Mouse (Mus musculus) A20 (cell line): ENCODE measurements around the gene Wnt9b.
"Not testable (repeated sequence)": the region's sequence is repeated elsewhere in the genome, so short reads cannot be mapped to it uniquely, and the experiment has no call there.

Experiments
- DNase-seq: peaks from one replicate; pipeline ENCODE4 v3.0.0-alpha.2; 2011; ENCODE audit warnings: low read depth, low spot score

Gene Wnt9b

DNA sequence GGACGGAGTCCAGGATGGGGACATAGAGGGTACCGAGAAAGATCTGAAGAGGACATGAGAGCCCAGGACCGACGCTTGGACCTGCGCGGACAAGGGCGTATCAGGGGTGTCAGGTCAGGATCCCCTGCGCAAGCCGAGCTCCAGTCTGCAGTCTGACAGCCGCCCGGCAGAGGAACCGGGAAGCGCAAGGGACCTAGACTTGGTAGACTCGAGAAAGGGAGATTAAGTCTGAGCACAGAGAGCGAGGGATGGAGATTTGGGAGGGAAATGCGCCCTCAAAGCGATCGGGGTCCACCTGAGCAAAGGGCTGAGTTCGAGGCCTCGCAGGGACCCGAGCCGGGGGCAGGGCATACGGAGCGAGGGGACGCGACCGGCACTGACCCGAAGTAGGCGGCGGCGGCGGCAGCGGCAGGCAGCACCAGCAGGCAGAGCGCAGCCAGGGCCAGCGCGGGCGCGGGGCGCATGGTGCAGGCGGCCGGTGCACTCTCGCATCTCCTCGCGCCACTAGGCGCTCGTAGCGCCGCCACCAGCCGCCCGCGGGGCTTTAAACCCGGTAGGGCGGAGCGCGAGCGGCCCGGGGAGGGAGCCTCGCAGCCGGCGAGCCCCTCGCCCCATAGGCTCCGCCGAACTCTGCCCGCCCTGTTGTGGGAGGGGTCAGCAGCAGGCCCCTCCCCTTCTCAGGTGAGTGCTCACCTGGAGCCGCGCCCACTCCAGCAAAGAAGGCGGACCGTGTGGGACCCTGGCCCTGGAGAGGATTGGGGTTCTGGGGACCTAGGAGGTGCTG, at the start of gene Wnt9b:
Gene Wnt9b, minus strand, starts transcription at position 516 of the 784 bp plus-strand sequence.
- no peak for DNase-seq

DNA sequence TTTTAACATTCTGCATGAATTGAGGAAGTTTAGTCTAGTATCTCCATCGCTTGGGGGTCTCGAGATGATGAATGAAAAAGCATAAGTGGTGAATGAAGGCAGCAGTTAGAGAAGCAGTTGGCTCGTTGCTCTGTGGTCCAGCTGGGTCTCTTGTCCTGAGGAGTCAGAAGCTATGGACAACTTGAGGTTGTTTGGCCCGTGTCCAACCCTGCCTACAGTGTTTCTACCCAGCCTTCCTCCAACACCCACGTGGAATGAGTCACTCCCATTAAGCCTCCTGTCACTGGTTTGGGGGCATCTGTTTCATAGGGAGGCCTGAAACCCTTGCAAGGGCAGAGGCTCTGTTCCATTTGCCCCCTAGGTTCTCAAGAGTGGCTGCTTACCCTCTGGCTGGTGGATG, 40.3 kb upstream of the Wnt9b start:
- no peak for DNase-seq

- DNase-seq: no peak
Measured at GRCm38 (mm10) chr11:103780152-103780551, 30.5 kb upstream of the Wnt9b start.

GRCm38 (mm10) chr11:103774228-103774530, 24.6 kb upstream of the Wnt9b start:
- DNase-seq: no peak

DNA sequence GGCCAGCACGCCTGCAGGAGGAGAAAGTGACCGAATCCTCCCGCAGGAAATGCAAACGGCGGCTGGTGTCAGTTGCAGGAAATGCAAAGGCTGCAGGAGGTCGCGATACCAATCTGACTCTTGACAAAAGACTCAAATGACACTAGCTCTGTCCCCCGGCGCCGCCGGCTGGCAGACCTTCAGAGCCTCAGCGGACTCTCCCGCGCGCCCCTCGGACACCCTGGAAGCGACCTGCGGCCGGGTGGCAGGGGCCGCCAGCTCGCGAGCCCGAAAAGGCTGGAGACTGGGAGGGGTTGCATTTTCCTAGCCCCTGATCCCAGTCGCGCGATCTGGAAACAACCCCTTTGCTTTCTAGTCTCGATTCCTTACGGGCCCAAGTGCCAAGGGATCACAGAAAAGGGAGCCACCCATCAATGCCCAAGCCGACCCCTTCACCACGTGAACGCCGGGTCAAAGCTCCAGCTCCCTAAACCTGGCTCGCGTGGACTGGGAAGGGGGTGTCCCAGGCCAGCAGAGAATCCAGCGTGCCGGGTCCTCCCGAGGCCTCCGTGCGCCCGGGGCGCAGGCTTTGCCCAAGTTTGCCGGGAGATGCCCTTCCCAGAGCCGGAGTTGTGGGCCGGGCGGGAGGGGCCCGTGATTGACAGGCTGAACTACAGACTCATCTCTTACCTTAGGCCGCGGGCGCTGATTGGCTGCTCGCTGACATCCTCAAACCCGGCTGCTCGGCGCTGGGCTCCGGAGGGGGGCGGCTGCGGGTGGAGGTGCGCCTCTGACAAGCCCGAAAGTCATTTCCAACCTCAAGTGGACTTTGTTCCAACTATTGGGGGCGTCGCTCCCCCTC, 24.0 kb upstream of the Wnt9b start, which contains the start of gene Wnt3:
Gene Wnt3, plus strand, starts transcription at position 764 of the 841 bp plus-strand sequence.
- no peak for DNase-seq

DNA sequence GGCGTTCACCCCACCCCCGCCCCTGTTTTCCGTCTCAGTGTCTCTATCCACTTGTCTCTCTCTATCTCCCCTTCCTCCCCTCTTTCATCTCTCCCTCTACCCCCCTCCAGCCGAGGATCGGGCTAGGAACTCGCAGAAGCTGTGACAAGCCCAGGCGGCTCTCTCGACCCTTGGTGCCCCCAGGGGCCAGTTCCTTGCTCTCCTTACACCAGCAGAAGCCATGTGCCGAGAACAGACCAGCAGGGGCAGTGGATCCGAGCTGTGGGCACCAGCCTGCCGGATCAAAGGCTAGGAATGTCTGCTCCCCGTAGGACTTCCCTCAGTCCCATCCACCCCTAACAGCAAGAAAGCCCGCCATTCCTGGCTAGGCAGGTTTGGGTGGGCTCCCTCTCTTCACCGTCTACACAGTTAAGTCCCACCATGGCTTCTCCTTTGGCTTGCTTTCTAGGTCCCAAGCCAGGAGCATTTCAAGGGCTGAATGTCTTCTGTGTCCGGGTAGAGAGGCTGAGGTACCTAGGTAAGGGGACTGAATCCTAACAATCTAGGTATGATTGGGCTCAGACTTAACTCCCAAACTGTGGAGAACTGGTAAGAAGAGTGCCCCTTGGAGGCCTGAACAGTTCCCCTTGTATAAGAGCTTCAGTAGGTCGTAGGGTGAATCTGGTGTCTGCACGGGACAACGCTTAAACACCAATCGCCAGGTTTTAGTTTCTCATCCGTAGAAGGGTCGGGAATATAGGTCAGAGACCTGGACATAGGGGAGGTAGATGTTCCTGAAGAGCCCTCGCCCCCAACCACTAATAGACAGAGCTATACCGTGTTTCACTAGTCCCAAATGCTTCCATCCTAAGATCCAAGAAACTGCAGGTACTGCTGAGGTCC, 23.1 kb upstream of the Wnt9b start:
- DNase-seq: no peak

GRCm38 (mm10) chr11:103771160-103771817, 21.7 kb upstream of the Wnt9b start:
- peak; percentile 47 for DNase-seq

GRCm38 (mm10) chr11:103765556-103766011, 16.0 kb upstream of the Wnt9b start:
- no peak for DNase-seq

DNA sequence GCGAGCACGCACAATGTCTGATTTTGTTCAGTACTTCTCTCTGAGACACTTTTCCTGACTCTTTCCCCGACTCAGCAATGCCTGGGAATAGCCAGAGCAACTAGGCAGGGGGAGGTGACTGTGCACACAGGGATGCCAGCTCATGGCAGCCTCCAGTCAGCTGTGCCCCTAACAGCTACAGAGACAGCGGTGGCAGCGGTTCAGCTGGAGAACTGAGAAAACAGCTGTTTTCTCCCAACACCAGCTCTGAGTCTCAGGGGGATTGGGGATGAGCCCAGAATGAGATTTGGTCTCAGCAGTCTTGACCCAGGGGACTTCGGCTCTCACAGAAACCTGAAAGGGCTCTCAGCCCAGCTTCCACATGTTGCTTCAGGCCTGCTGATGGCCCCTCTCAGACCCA, 15.0 kb upstream of the Wnt9b start:
- no peak for DNase-seq

DNA sequence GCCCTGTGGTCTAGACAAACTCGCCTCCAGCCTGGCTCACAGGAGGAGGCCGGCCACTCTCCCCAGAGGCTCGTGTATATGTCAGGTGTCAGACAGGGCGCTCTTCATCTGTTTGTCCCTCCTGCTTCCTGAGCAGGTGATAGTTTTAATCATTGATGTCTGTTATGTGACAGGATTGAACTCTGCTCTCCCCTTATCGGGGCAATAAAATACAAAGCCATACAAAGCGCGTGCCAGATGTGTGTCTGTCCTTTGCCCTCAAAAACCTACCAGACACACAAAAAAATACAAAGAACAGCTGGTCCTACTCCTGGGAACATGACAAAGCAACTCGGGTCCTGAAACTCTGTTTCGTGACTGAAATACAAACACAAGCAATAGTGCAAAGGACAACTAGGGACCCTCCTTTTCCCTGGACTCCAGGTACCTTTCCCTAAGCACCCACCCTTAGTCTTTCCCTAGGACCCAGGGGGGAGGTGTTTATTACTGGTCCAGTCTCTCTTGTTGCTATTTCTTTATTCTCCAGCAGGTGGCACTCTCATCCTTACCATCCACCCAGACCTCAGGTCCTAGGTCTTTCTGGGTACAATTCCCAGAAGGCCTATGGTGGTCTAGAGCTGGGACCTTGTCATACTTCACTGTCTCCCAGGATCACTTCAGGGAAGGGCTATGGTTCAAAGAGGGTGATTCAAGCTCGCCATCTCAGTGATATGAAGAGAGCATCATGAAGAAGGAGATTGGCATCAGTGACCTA, 14.0 kb upstream of the Wnt9b start:
- DNase-seq: peak; percentile 65

GRCm38 (mm10) chr11:103760891-103761290, 11.3 kb upstream of the Wnt9b start:
- DNase-seq: not testable (repeated sequence)

- no peak for DNase-seq
Measured at GRCm38 (mm10) chr11:103760101-103760500, 10.5 kb upstream of the Wnt9b start.

DNA sequence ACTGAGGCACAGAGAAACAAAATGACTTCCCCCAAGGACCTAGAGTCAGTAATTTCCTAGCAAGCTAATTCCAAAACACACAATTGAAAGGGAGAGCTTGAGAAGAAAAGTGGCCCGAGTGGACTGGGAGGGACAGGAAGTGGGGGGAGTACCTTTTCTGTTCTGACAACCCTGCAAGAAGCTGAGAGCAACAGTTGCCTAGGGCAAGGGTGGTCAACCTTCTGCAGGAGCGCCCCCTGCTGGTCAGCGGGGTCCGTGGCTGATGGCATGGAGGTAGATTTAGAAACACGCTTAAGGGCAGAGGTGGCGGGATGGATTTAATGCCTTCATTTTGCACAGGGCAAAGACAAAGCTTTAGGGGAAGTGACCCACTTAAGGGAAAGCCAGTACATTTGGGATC, 9.1 kb upstream of the Wnt9b start:
- peak; percentile 82 for DNase-seq

- DNase-seq: peak; percentile 20
Measured at GRCm38 (mm10) chr11:103758054-103758453, 8.4 kb upstream of the Wnt9b start.

- DNase-seq: no peak
Measured at GRCm38 (mm10) chr11:103750612-103751011, 991 bp upstream of the Wnt9b start.

DNA sequence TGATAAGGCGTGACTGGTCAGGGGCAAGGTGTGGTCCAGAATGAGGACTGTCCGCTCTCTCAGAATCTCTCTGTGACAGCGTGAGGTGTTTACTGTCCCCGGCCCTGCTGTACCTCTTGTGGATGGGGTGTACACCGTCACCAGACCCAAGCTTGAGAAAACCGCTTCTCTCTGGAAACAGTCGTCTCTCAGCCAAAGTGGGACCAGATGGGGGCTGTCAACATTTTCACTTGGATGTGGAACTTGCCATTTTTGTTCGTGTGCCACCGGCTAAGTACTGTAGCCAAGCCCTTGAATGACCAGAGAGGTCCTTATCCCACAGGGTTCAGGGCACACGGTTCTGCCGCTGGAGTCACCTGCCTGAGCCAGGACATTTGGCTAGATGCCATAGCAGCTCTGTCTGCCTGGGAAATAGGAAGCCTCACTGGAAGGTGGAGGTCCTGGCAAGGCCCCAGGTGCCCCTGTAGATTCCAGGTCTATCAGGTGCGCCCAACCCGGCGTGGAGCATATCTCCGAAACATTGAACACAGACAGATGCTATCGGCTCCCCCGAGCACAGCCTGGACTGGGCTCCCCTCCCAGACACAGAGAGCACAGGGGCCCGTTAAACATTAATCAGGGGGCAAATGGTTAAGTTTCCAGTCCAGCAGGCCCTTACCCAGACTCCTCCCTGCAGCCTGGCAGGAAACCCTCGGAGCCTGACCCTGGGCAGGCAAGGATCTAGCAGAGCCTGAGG, 14.4 kb downstream of the Wnt9b start:
- DNase-seq: no peak

- DNase-seq: no peak
Measured at GRCm38 (mm10) chr11:103734411-103735045, 15.1 kb downstream of the Wnt9b start.

GRCm38 (mm10) chr11:103733961-103734360, 15.7 kb downstream of the Wnt9b start:
- no peak for DNase-seq

GRCm38 (mm10) chr11:103733069-103733468, 16.6 kb downstream of the Wnt9b start:
- no peak for DNase-seq
